ENCODE assay signal across 13 mouse cellular contexts in genomic region chr1:138913428-138913827, GRCm38 (mm10).
"Had no signal": no experiment of that assay in that cellular context is flagged by ENCODE, and none has a peak within 500 bp of the region (broad histone marks: within the 10 kb centered on the region; RNA-seq: fewer than 3 reads in every experiment).

No protein-coding gene starts in this region.

- H3K4me1 ChIP-seq: midbrain, embryonic 10.5 days; neural tube, embryonic 13.5 days had no signal

- H3K27me3 ChIP-seq: liver, embryonic 15.5 days; neural tube, embryonic 13.5 days had no signal

- DNase-seq: kidney, postnatal 25 days; lung, adult 2 months; retina, postnatal 1 day; right cerebral cortex, postnatal 4 days; spleen, adult 18-20 months; thymus, adult 18-20 months; thymus, postnatal 25 days had no signal

- H3K27ac ChIP-seq: left cerebral cortex, adult 2 months; limb, embryonic 10.5 days; liver, embryonic 15.5 days; midbrain, embryonic 10.5 days; neural tube, embryonic 13.5 days had no signal

- H3K4me2 ChIP-seq: liver, embryonic 15.5 days; neural tube, embryonic 13.5 days had no signal

- H3K9me3 ChIP-seq: limb, embryonic 10.5 days; liver, embryonic 15.5 days; midbrain, embryonic 10.5 days; neural tube, embryonic 13.5 days had no signal

- H3K4me3 ChIP-seq: left cerebral cortex, adult 2 months; limb, embryonic 10.5 days; liver, embryonic 15.5 days; midbrain, embryonic 10.5 days; neural tube, embryonic 13.5 days had no signal

- ATAC-seq: midbrain, embryonic 16.5 days had no signal

- H3K36me3 ChIP-seq: limb, embryonic 10.5 days; liver, embryonic 15.5 days; midbrain, embryonic 10.5 days; neural tube, embryonic 13.5 days had no signal

- H3K9ac ChIP-seq: liver, embryonic 15.5 days; neural tube, embryonic 13.5 days had no signal
